Mouse (Mus musculus) left cerebral cortex, postnatal 14 days (tissue): ENCODE data around the gene Cnot10. TPM values are rescaled to one million over a fixed set of nuclear protein-coding genes. Genes with fewer than 3 reads are reported as not detected.

Experiments used
- DNase-seq, 2 experiments: peaks; one replicate each; pipeline ENCODE4 v3.0.0; 2021 to 2022; ENCODE audit warnings: low spot score in 2 of 2, mixed read lengths in 1 of 2
- intact Hi-C: fragments of 180-260 bp; cut with DNase I; formaldehyde crosslinking; loops from one replicate; pipeline ENCODE4 v1.15.1; 2025
- total RNA-seq, 2 experiments: library from RNA; stranded (reverse); gene quantifications; 2 replicates each; pipeline ENCODE4 v1.2.3; 2021

The Cnot10 gene
- total RNA-seq, 2 experiments from 2014 or later: 49.7 to 50.5 TPM

GRCm38 (mm10) chr9:114557086-114557485 is 82.9 kb downstream of the Cnot10 start:
- DNase-seq: no peak
- intact Hi-C loops: loop anchor here (5.0 kb wide), 1 partner anchor 40 kb away; the partner anchor contains the start of gene C130032M10Rik

- no peak for DNase-seq
- intact Hi-C loops: loop anchor here (5.0 kb wide), 1 partner anchor 39 kb away; the partner anchor contains the start of gene C130032M10Rik
Observed at GRCm38 (mm10) chr9:114556276-114556855, 83.6 kb downstream of the Cnot10 start.

- intact Hi-C loops: no loop called here
- DNase-seq: no peak
Observed at GRCm38 (mm10) chr9:114554355-114554979, 85.5 kb downstream of the Cnot10 start.

- DNase-seq: no peak
- intact Hi-C loops: no loop called here
Observed at GRCm38 (mm10) chr9:114553828-114554227, 86.2 kb downstream of the Cnot10 start.

- intact Hi-C loops: no loop called here
Observed at GRCm38 (mm10) chr9:114550033-114550432, 90.0 kb downstream of the Cnot10 start.

GRCm38 (mm10) chr9:114549117-114549516 is 90.9 kb downstream of the Cnot10 start:
- intact Hi-C loops: no loop called here

More at GRCm38 (mm10) chr9:114550033-114550432, 90.0 kb downstream of the Cnot10 start:
- DNase-seq: no peak

GRCm38 (mm10) chr9:114548496-114548895 is 91.5 kb downstream of the Cnot10 start:
- intact Hi-C loops: no loop called here
- DNase-seq: no peak

More at GRCm38 (mm10) chr9:114549117-114549516, 90.9 kb downstream of the Cnot10 start:
- no peak for DNase-seq

GRCm38 (mm10) chr9:114547643-114548077 is 92.3 kb downstream of the Cnot10 start:
- intact Hi-C loops: no loop called here
- DNase-seq: no peak

- intact Hi-C loops: no loop called here
Observed at GRCm38 (mm10) chr9:114546765-114547164, 93.2 kb downstream of the Cnot10 start.

GRCm38 (mm10) chr9:114544754-114545393 is 95.1 kb downstream of the Cnot10 start:
- no peak for DNase-seq
- intact Hi-C loops: no loop called here

More at GRCm38 (mm10) chr9:114546765-114547164, 93.2 kb downstream of the Cnot10 start:
- DNase-seq: no peak

GRCm38 (mm10) chr9:114543882-114544753 is 95.9 kb downstream of the Cnot10 start:
- DNase-seq: no peak
- intact Hi-C loops: no loop called here

- intact Hi-C loops: no loop called here
- no peak for DNase-seq
Observed at GRCm38 (mm10) chr9:114541279-114541741, 98.7 kb downstream of the Cnot10 start.

GRCm38 (mm10) chr9:114538996-114539563 is 100.9 kb downstream of the Cnot10 start:
- DNase-seq: no peak
- intact Hi-C loops: no loop called here

GRCm38 (mm10) chr9:114536628-114537027 is 103.4 kb downstream of the Cnot10 start:
- intact Hi-C loops: no loop called here

More at GRCm38 (mm10) chr9:114536628-114537027, 103.4 kb downstream of the Cnot10 start:
- DNase-seq: no peak

Other genes with a start within 250 kb of the Cnot10 start
- 1 to 10 TPM; 8.0 to 8.6 TPM for gene Crtap, start 249.5 kb downstream of the Cnot10 start, total RNA-seq
- gene Glb1, start 239.1 kb downstream of the Cnot10 start, total RNA-seq: 10 to 100 TPM; 28.1 to 30.2 TPM
- gene Tmppe, start 239.1 kb downstream of the Cnot10 start, total RNA-seq: 10 to 100 TPM in 1 of 2 experiments, 1 to 10 TPM in 1; 9.4 to 10.4 TPM
- gene Ccr4, start 135.3 kb downstream of the Cnot10 start, total RNA-seq: not detected
- gene C130032M10Rik, start 124.5 kb downstream of the Cnot10 start, total RNA-seq: not detected
- gene Trim71, start 75.8 kb downstream of the Cnot10 start, total RNA-seq: under 1 TPM; 0.44 to 0.48 TPM
- gene Dync1li1, start 48.6 kb upstream of the Cnot10 start, total RNA-seq: 100 to 1,000 TPM; 101 to 105 TPM
- gene Cmtm6, start 90.9 kb upstream of the Cnot10 start, total RNA-seq: 10 to 100 TPM; 24.8 to 25.1 TPM
- 1 to 10 TPM; 5.1 to 5.9 TPM for gene Cmtm7, start 141.7 kb upstream of the Cnot10 start, total RNA-seq
- 1 to 10 TPM; 1.6 to 2.3 TPM for gene Cmtm8, start 204.0 kb upstream of the Cnot10 start, total RNA-seq